Mouse (Mus musculus) E14TG2a.4 (cell line): ENCODE results near the gene Ppp4r2.

ENCODE experiments used
- H3K27me3 ChIP-seq: 2 replicates; pipeline ENCODE4 v1.6.1; 2014; ENCODE audit warnings: low read length, control low read depth; ENCODE audit not compliant: insufficient read depth
- H3K36me3 ChIP-seq: 2 replicates; pipeline ENCODE4 v1.6.1; 2014; ENCODE audit warnings: low read length, control low read depth; ENCODE audit not compliant: insufficient read depth
- H3K4me1 ChIP-seq: replicated peaks from 2 replicates; pipeline ENCODE4 v1.6.1; 2014; ENCODE audit warnings: low read depth, low read length, control low read depth
- H3K4me3 ChIP-seq: replicated peaks from 2 replicates; pipeline ENCODE4 v1.5.1; 2014; ENCODE audit warnings: mild to moderate bottlenecking, low read length
- H3K9me3 ChIP-seq: 2 replicates; pipeline ENCODE4 v1.6.1; 2014; ENCODE audit warnings: low read length, control low read depth
- CTCF ChIP-seq: conservative IDR thresholded peaks from 2 replicates; pipeline ENCODE4 v1.5.1; 2014; ENCODE audit warnings: low read length
- NANOG ChIP-seq: IDR thresholded peaks from 2 replicates; pipeline ENCODE4 v1.6.1; 2014; ENCODE audit warnings: borderline replicate concordance, low read length, mixed read lengths
- POU5F1 ChIP-seq: IDR thresholded peaks from 2 replicates; pipeline ENCODE4 v1.6.1; 2014; ENCODE audit warnings: low read length, borderline replicate concordance

The Ppp4r2 gene

DNA sequence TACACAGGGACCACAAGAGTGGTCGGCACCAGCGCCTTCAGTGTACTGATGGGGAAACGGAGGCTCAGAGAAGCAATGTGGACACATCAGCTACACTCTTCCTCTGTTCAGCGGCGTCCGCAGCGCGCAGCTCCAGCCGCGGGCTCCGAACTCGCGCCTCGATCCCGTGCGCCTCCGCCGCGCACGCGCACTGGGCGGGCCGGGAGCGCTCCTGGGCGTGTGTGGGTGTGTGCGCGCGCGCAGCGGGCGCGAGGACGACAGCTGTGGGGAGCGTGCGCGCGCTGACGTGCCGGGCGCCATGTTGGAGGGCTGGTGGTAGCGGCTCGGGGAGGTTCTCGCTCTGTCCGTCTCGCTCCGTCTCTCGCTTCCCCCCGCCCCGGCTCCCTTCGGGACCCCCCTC lies at the start of gene Ppp4r2:
Gene Ppp4r2, plus strand, starts transcription at position 268 of the 400 bp plus-strand sequence.
- H3K36me3 ChIP-seq = peaks cover 37% of the 10 kb centered on the region
- H3K9me3 ChIP-seq = no peaks in the 10 kb centered on the region
- H3K27me3 ChIP-seq = peaks cover 8% of the 10 kb centered on the region; the same call in 1 of the 2 replicates
- H3K4me3 ChIP-seq = peak within 1 kb of the TSS; percentile 88
- peaks cover 38% of the 10 kb centered on the region for H3K4me1 ChIP-seq
- no peak for TF ChIP-seq NANOG
- TF ChIP-seq POU5F1 = no peak
- TF ChIP-seq CTCF = no peak

GRCm38 (mm10) chr6:100787726-100788125 lies 45.7 kb upstream of the Ppp4r2 start:
- Histone ChIP-seq H3K4me1 (no peaks in the 10 kb centered on the region), H3K27me3 (no peaks in the 10 kb centered on the region), H3K9me3 (no peaks in the 10 kb centered on the region), H3K36me3 (no peaks in the 10 kb centered on the region), H3K4me3 (no peak overlapping the region)
- no peak for TF ChIP-seq POU5F1
- TF ChIP-seq CTCF = no peak
- TF ChIP-seq NANOG = no peak

DNA sequence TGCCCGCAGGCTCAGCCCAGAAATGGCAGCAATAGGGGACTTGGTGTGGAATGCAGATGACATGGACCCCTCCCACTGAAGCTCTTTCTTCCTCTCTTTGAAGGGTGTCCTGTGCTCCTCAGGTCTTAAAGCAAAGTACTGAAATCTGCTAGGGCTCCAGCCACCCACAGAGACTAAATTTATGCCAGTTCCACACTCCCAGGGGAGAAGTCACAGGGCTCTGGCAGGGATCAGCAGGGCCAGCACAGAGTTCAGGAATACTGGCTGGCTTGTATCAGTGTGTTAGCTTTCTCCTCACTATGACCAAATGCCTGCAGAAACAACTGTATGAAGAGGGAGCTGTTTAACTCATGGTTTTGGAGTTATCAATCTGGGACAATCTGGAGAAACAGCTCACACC lies 44.3 kb upstream of the Ppp4r2 start:
- TF ChIP-seq CTCF = no peak
- TF ChIP-seq NANOG = no peak
- TF ChIP-seq POU5F1 = no peak
- no peaks in the 10 kb centered on the region for H3K27me3 ChIP-seq
- H3K4me3 ChIP-seq = no peak overlapping the region
- H3K4me1 ChIP-seq = no peaks in the 10 kb centered on the region
- no peaks in the 10 kb centered on the region for H3K36me3 ChIP-seq
- H3K9me3 ChIP-seq = no peaks in the 10 kb centered on the region

GRCm38 (mm10) chr6:100792055-100792659 lies 41.3 kb upstream of the Ppp4r2 start:
- no peak overlapping the region for H3K4me3 ChIP-seq
- no peaks in the 10 kb centered on the region for H3K9me3 ChIP-seq
- H3K36me3 ChIP-seq = no peaks in the 10 kb centered on the region
- no peaks in the 10 kb centered on the region for H3K4me1 ChIP-seq
- H3K27me3 ChIP-seq = no peaks in the 10 kb centered on the region
- TF ChIP-seq NANOG = no peak
- no peak for TF ChIP-seq POU5F1
- no peak for TF ChIP-seq CTCF

DNA sequence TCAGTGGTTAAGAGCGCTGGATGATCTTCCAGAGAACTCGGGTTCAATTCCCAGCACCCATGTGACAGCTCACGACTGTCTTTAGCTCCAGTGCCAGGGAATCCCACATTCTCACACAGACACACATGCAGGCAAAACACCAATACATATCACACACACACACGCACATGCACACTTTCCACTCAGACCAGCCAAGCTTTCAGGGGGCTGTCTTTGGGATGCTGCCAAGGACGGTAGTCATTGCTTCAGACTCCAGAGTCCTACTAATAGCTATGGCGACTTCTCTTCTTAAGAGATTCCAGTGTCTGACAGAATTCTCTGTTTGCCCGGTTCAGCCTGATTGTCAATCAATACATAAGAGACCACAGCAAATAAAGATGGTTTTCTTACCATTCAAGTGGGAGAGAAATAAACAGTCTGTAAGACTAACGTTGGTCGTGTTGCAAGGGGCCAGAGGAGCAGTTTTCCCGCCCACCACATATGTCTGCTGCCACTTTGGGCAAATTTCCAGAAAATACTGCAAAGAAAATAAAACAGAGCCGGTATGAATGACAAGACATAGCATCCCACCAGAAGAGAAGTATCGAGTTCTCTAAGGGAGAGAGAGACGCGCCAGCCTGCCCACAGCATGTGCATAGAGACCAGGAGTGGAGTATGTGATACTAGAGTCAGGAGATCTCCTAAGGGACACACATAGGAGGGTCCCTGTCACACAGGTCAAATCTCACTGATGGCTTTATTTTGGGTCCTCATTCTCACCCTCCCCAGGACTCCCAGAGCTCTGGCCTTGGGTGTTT lies 40.3 kb upstream of the Ppp4r2 start:
- Histone ChIP-seq H3K4me1 (no peaks in the 10 kb centered on the region), H3K9me3 (no peaks in the 10 kb centered on the region), H3K27me3 (no peaks in the 10 kb centered on the region), H3K36me3 (no peaks in the 10 kb centered on the region), H3K4me3 (no peak overlapping the region)
- TF ChIP-seq CTCF (no peak), NANOG (no peak), POU5F1 (no peak)

- TF ChIP-seq CTCF (no peak), NANOG (no peak), POU5F1 (no peak)
- Histone ChIP-seq H3K36me3 (no peaks in the 10 kb centered on the region), H3K4me1 (no peaks in the 10 kb centered on the region), H3K9me3 (no peaks in the 10 kb centered on the region), H3K4me3 (no peak overlapping the region), H3K27me3 (peaks cover 3% of the 10 kb centered on the region; the same call in 1 of the 2 replicates)
Measured at GRCm38 (mm10) chr6:100795797-100796196, 37.6 kb upstream of the Ppp4r2 start.

DNA sequence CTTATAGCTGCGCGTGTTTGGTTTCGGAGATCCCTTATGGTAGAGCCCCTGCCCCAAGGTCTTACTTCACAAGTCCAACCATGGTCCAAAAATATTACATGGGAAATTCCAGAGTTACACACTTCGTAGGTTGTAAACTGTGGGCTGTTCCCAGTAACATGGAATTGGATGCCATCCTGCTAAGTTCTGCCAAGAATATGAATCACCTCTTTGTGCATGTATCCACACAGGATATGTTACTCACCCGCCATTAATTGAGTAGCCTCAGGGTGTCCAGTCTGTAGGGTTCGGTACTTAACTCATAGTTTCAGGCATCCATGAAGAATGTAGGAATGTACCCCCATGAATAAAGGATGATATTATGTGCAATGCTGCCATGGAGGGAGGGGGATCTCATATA lies 34.1 kb upstream of the Ppp4r2 start:
- no peak overlapping the region for H3K4me3 ChIP-seq

DNA sequence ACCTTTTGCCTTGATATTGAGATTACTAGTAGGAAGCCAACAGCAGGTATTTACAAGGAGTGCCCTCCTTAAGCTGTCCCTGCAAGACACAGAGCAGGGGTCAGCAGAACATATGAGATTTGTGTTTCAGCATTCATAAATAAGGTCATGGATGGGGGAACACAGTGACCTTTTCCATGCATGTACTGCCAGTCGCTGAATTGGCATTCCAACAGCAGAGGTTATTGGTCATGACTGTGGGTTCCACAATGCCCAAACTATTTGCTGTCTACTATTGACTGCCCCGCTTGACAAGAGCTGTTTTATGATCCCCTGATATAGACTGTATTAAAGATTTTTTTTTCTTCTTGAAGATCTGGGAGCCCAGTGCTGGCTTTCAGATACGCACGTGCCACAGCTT lies 33.7 kb upstream of the Ppp4r2 start:
- TF ChIP-seq POU5F1 = no peak
- TF ChIP-seq CTCF = no peak
- no peak for TF ChIP-seq NANOG
- Histone ChIP-seq H3K9me3 (no peaks in the 10 kb centered on the region), H3K4me1 (peaks cover 9% of the 10 kb centered on the region), H3K4me3 (no peak overlapping the region), H3K27me3 (peaks cover 3% of the 10 kb centered on the region; the same call in 1 of the 2 replicates), H3K36me3 (no peaks in the 10 kb centered on the region)

More for the DNA sequence above, 34.1 kb upstream of the Ppp4r2 start:
- no peak for TF ChIP-seq CTCF
- TF ChIP-seq POU5F1 = no peak
- no peak for TF ChIP-seq NANOG
- peaks cover 3% of the 10 kb centered on the region; the same call in 1 of the 2 replicates for H3K27me3 ChIP-seq
- H3K9me3 ChIP-seq = no peaks in the 10 kb centered on the region
- no peaks in the 10 kb centered on the region for H3K36me3 ChIP-seq
- peaks cover 9% of the 10 kb centered on the region for H3K4me1 ChIP-seq
